Mouse (Mus musculus) thymus, postnatal 4 days (tissue): ENCODE measurements around the gene S100a10.

Experiments
- DNase-seq: peaks from one replicate; pipeline ENCODE4 v3.0.0; 2021

Gene S100a10

GRCm38 (mm10) chr3:93547749-93548540 lies 6.9 kb upstream of the S100a10 start:
- peak; percentile 21 for DNase-seq

GRCm38 (mm10) chr3:93548541-93549266 lies 6.2 kb upstream of the S100a10 start:
- peak; percentile 20 for DNase-seq

- peak; percentile 45 for DNase-seq
Measured at GRCm38 (mm10) chr3:93549986-93550385, 4.9 kb upstream of the S100a10 start.

GRCm38 (mm10) chr3:93551950-93552901 lies 2.7 kb upstream of the S100a10 start:
- DNase-seq, result no peak

GRCm38 (mm10) chr3:93553311-93553710 lies 1.6 kb upstream of the S100a10 start:
- no peak for DNase-seq

- DNase-seq, result no peak
Measured at GRCm38 (mm10) chr3:93553765-93554378, 1.0 kb upstream of the S100a10 start.

GRCm38 (mm10) chr3:93554379-93554980 lies 400 bp upstream of the S100a10 start:
- DNase-seq, result peak; percentile 41

- DNase-seq, result peak; percentile 21
Measured at GRCm38 (mm10) chr3:93555878-93556254, 986 bp downstream of the S100a10 start.

- DNase-seq, result no peak
Measured at GRCm38 (mm10) chr3:93556599-93556998, 1.7 kb downstream of the S100a10 start.

GRCm38 (mm10) chr3:93557471-93557870 lies 2.6 kb downstream of the S100a10 start:
- no peak for DNase-seq

GRCm38 (mm10) chr3:93559961-93560360 lies 5.1 kb downstream of the S100a10 start:
- no peak for DNase-seq

GRCm38 (mm10) chr3:93562372-93562771 lies 7.5 kb downstream of the S100a10 start:
- no peak for DNase-seq

- no peak for DNase-seq
Measured at GRCm38 (mm10) chr3:93563216-93563615, 8.3 kb downstream of the S100a10 start.

GRCm38 (mm10) chr3:93566892-93567291 lies 12.0 kb downstream of the S100a10 start:
- DNase-seq, result no peak

GRCm38 (mm10) chr3:93567721-93568120 lies 12.8 kb downstream of the S100a10 start:
- DNase-seq, result no peak

- DNase-seq, result no peak
Measured at GRCm38 (mm10) chr3:93568428-93569040, 13.7 kb downstream of the S100a10 start.

- DNase-seq, result no peak
Measured at GRCm38 (mm10) chr3:93569046-93569445, 14.2 kb downstream of the S100a10 start.

- DNase-seq, result no peak
Measured at GRCm38 (mm10) chr3:93572058-93572791, 17.3 kb downstream of the S100a10 start.

- no peak for DNase-seq
Measured at GRCm38 (mm10) chr3:93579317-93580038, 24.6 kb downstream of the S100a10 start.

GRCm38 (mm10) chr3:93580039-93580403 lies 25.1 kb downstream of the S100a10 start:
- no peak for DNase-seq
